Mouse (Mus musculus): ENCODE results near the gene Ssna1.

- TF ChIP-seq CTCF (IDR thresholded peaks at IDR 0.05; ENCODE audit: low read depth) (no peak), EP300 (IDR thresholded peaks at IDR 0.05; ENCODE audit: low read depth) (no peak)
Measured at GRCm38 (mm10) chr2:25236614-25237013, 35.6 kb downstream of the Ssna1 start, which contains the start of gene Rnf224.

Measured in liver, embryonic 14.5 days (tissue).